Mouse (Mus musculus) left cerebral cortex, adult 11 months (tissue): ENCODE data around the gene Pakap.

Experiments used
- DNase-seq: peaks from one replicate; pipeline ENCODE4 v3.0.0; 2022; ENCODE audit warnings: low spot score

Pakap gene

GRCm38 (mm10) chr4:57764926-57765325 lies 196.9 kb downstream of the Pakap start:
- DNase-seq, result no peak

GRCm38 (mm10) chr4:57765806-57766205 lies 197.8 kb downstream of the Pakap start:
- DNase-seq, result no peak

- DNase-seq, result no peak
These were observed 201.0 kb downstream of the Pakap start for GRCm38 (mm10) chr4:57769007-57769406.

- no peak for DNase-seq
These were observed 202.3 kb downstream of the Pakap start for GRCm38 (mm10) chr4:57770185-57770823.

GRCm38 (mm10) chr4:57771558-57772219 lies 203.7 kb downstream of the Pakap start:
- no peak for DNase-seq

GRCm38 (mm10) chr4:57772851-57773510 lies 205.0 kb downstream of the Pakap start:
- no peak for DNase-seq

DNA sequence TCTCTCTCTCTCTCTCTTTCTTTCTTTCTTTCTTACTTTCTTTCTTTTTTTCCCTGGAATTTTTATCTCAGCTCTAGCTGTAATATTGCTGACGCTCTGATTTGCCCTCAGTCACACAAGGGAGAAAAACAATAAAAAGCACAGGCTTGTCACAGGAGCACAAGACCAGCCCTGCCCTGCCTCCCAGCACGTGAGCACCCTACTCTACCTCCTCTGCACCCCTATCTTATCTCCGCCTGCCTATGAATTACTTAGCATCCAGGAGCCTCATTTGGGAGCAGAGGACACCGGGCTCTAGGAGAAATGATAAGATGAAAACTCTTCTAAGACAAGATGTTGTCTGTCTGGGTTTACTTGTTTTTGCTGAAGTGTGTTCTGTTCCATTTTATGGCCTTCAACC lies 206.5 kb downstream of the Pakap start:
- DNase-seq, result no peak

- no peak for DNase-seq
These were observed 207.6 kb downstream of the Pakap start for GRCm38 (mm10) chr4:57775582-57775981.

- no peak for DNase-seq
These were observed 212.4 kb downstream of the Pakap start for GRCm38 (mm10) chr4:57780403-57780802.

DNA sequence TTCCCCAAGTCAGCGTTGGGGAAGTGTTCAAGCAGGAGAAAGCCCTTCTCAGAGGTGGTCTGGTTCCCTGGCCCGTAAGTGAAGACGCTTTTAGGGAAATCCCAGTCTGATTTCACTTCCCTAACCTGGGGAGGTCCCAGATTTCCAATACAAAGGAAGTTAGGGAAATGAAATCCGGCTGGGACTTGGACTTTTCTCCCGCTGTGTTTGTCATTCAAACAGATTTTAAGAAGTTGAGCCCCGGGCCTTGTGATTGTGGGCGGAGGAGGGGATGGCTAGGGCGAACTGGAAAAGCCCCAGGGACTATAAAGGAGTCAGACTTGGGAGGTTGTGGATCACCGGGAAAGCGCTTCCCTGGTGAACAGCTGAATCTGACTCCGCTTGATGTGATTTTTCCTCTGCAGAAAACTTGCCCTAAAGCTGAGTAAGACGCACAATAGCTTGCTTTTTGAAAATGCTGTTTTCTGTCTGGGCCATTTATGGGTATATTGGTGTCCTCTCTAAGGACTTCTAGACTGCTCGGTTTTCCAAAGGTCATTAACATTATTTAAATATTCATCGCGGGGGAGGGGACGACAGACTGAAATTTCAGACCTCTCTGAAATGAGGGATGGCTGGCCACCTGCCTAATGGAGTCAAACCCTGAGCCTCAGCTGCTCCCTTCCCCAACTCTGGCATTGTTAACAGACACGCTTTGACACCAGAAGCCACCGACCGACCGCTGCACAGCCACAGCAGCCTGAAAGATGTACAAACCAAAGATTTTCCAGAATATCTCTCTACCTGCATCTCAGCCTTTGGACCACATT lies 213.1 kb downstream of the Pakap start:
- DNase-seq, result no peak

DNA sequence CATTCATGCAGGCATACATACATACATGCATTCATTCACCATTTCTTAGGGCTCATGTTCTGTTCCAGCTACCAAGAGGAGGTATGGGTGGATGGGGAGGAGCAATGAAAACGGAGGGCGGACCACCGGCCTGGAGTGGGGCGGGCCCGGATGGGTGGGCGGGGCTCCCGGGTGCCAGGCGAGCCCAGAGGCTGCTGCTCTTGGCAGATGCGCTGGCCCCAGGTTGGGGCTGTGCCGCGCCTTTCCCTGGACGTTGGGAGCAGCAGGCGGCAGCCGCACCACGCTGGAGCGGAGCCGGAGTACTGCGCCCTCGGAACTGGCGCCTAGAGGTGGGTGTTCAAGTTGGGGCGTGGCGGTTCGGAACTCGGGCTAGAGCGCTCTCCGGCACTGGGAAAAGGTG lies 214.0 kb downstream of the Pakap start:
- DNase-seq, result no peak

- DNase-seq, result no peak
These were observed 214.8 kb downstream of the Pakap start for GRCm38 (mm10) chr4:57782549-57783390.

- no peak for DNase-seq
These were observed 215.4 kb downstream of the Pakap start for GRCm38 (mm10) chr4:57783391-57783770.

DNA sequence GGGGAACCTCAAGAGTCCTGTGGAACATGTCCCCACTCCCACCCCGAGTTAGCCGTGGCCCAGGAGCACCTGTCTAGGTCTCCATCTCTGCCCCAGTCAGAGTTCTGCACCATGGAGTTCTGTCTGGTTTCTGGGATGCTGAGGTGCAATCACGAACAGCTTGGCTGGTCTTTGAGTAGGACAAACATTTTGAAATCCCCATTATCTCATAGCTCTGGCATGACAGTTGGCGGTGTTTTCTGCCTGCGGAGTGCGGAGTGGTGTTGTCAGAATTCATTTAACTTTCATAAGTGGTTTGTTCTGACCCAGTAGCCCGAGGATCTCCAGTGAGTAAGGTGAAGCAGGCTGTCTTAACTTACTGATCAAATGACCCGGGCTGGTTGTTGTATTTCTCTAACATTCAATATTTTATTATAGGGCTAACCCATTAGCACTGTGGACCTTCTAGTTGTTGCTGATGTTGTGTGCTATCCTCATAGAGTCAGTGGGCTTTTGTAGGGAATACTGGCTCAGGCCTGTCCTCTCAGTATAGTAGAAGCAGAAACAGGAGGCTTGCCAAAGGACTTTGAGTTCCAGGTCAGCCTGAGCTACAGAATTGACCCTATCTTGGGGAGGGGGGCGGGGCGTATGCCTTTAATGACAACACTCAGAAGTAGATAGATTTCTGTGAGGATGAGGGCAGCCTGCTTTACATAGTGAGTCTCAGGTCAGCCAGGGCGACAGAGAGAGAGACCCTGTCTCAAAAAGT lies 216.0 kb downstream of the Pakap start:
- no peak for DNase-seq

DNA sequence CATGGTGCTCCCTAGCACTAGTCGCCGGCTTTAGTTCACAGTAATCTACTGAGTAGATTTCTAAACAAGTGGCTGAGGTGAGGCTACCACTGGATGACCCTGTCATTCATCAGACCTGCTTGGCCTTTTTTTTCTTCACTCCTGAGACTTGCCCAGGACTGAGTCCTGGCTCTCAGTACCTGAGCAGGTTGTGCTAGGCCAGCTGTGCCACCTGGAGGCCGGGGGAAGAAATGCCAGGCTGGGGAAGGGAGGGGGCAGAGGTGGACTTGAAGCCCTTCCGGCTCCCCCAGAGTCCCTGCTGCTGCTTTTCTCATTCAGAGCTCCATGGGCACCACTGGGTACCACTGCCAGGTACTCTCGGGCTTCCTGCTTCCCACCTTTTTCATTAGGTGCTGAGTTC lies 220.7 kb downstream of the Pakap start:
- no peak for DNase-seq

- DNase-seq, result no peak
These were observed 221.1 kb downstream of the Pakap start for GRCm38 (mm10) chr4:57789118-57789517.

- no peak for DNase-seq
These were observed 226.0 kb downstream of the Pakap start for GRCm38 (mm10) chr4:57793989-57794388.

DNA sequence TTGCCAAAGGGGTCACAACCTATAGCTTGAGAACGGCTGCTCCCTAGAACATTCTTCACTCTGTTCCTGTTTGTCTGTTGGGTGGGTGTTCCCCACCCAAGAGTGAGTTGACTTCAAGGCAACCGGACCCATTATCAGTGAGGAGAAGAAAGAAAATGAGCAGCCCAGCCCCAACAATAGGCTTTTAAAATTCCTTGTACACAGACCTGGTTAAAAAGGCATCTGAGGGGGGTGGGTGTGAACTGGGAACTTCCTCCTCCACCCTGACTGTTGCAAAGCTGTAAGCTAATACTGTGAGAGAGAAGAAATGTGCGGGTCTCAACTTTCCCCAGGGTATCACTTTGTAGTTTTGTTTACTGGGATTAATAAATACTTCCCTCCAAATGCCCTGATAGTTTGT lies 226.6 kb downstream of the Pakap start:
- no peak for DNase-seq

GRCm38 (mm10) chr4:57797548-57798285 lies 229.7 kb downstream of the Pakap start:
- DNase-seq, result no peak
